Mouse (Mus musculus) lung, postnatal 36 days (tissue): Measurements from ENCODE around the gene Zfp956.
A peak's percentile ranks its signal among the peaks of the same experiment; 100 is the strongest.
"Not testable (repeated sequence)": the region's sequence is repeated elsewhere in the genome, so short reads cannot be mapped to it uniquely, and the experiment has no call there.

ENCODE experiments used
- DNase-seq: peaks from one replicate; pipeline ENCODE4 v3.0.0; 2022; ENCODE audit warnings: mixed read lengths

Gene Zfp956

DNA sequence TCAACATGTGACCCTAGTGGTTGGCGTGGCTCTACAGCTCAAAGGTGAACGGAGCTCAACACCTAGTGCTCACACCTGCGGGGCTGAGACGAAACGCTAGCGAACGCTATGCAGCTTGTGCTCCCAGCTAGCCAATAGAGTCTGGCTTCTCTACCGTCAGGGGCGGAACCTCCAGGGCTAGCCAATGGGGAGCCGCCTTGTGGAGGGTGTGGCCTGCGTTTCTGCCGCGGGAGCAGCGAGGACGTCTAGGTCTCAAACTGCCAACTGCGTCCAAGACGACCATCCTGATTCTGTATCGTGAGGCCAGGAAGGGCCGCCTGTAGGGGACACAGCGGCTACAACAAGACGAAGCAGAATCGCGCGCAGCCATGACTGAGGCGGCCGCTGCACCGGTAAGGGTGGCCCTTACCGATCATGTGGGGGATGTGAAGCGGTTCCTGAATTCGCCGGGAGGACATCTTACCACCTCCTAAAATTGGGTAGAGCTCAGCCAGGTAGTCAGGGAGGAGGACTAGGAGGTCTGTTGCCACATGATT, at the start of gene Zfp956:
TSS of gene Zfp956 (plus strand) at position 200 of the 536 bp plus-strand sequence.
- DNase-seq: peak; percentile 97

DNA sequence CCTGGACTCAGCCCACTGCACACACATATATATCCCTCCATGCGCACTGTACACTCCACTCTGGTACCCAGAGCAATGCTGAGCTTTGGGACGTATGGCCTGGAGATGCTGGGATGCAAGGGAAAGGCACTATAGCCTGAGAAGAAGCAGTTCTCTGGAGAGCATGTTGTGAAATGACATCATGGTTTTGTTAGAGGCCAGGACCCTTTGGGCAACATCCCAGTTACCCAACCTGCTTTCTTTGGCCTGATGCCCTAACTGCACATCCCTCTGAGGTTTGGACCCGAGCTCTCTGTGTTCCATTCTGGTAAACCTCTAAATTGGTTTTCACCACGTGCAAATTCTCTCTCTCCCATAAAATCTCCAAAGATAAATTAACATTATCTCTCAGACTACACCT, 49.6 kb upstream of the Zfp956 start:
- DNase-seq: no peak

DNA sequence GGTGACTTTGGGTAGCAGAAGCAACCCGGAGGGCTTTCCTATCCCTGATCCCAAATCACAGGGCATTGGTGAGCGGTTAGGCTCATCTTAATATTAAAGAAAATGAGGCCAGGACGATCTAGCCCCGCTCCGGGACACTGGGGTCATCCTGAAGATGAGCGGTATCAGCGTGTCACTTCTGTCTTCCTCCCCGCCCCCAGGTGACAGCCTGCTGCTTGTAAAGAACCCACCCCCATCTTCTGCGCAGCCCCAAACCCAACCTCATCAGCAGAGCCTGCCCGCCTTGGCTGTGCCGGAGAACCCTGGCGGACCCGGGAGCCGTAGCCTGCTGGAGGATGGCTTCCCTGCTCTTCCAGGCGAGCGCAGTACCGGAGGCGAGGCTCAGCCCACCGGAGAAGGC, 48.8 kb upstream of the Zfp956 start:
- DNase-seq: no peak

DNA sequence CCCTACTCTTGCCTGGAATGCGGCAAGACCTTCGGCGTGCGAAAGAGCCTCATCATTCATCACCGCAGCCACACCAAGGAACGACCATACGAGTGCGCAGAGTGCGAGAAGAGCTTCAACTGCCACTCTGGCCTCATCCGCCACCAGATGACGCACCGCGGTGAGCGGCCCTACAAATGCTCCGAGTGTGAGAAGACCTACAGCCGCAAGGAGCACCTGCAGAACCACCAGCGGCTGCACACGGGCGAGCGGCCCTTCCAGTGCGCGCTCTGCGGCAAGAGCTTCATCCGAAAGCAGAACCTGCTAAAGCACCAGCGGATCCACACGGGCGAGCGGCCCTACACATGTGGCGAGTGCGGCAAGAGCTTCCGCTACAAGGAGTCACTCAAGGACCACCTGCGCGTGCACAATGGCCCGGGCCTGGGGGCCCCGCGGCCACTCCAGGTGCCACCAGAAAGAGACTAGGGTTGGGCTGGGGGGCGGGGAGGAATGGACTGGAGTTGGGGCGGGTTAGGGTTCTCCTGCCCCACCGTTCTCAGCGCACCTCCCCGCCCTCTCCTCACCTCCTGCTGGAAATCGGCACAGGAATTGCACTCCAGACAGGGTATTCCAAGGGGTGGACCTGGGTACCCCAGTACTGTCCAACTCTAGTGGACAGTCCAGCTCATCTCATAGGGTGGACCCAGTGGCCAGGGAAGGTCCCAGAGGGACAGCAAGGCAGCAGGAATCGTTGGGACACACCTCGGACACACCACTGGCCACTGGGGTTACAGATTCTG, 48.1 kb upstream of the Zfp956 start:
- no peak for DNase-seq

DNA sequence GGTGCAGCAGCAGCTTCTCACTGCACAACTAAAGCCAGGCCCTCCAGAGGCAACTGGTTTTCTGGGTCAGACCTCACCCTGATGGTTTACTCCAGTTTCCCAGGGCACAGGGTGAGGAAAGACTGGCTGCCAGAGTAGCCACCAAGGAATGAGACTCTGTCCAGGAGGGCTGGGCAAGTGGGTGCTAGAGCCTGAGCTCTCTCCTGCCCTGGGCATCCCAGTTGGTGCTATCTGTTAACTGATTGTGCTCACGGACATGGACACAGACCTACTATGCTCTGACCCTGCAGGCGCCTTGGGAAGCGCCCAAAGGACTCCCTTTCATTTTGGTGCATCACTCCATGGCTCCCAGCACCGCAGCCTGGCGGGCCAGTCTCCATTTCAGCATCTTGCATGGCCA, 46.9 kb upstream of the Zfp956 start:
- DNase-seq: no peak

DNA sequence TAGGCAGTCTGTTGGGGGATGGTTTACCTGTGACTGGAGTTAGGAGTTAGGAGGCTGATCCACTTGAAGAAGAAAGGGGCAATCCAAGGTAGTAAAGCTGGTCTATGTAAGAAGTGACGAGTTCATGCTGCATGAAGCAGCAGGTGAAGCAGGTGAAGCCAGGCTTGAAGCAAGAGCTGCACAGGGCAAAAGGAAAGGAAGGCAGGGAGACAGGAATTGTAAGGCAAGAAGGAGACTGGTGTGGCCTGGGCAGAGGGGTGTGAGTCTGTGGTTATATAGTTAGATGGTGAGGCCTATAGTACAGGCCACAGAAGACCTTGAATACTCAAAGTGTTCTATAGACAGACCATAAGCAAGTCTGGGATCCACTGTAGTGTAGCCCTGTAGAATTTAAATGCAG, 44.2 kb upstream of the Zfp956 start:
- DNase-seq: no peak

DNA sequence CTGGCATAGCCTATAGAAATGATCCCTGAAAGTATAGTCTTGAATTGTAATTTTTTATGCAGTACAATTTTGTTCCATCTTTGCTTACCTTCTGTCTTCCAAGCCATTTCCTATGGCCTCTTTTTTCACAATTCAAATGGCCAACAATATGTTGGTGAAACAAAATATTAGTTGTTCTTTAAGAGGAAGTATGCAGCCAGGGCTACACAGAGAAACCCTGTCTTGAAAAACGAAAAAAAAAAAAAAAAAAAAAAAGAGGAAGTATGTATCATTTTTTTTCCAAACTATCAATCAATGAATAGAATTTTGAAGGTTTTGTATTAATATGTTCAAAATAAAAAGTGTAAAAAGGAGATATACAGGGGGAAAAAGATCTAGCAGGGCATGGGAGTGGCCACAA, 41.5 kb upstream of the Zfp956 start:
- no peak for DNase-seq

DNA sequence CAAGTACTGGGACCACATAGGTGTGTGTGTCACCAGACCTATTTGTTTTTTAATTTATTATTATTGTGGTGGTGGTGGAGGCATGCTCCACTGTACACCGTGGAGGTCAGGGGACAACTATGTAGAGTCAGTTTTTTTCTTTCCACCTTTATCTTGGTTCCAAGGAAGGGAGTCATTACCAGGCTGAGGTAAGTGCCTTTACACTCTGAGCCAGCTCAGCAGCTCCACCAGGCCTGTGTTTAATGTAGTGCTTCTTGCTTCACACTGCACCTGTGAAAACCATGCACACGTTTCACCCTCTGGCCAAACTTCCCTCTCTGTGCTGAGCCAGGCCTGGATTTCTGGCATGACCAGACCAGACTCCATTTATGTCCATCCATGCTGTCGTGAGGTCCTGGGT, 40.2 kb upstream of the Zfp956 start:
- no peak for DNase-seq

DNA sequence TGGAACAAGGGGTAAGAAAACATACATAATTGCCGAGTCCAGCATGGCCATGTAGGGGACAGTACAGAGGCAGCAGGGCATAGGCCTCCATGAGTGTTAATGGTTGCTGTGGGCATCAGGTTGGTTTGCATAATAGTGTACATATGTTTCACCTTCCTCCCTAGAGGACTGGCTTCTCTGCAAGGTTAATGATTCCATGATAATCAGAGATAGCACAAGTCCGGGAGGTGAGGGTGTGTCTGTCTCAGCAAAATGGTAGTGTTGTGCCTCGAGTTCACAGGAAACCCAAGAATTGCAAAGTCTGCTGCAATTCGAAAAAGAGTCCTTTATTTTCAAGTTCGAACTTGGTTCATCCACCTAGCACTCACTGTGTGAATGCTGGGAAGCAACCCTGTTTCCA, 36.1 kb upstream of the Zfp956 start:
- DNase-seq: no peak

DNA sequence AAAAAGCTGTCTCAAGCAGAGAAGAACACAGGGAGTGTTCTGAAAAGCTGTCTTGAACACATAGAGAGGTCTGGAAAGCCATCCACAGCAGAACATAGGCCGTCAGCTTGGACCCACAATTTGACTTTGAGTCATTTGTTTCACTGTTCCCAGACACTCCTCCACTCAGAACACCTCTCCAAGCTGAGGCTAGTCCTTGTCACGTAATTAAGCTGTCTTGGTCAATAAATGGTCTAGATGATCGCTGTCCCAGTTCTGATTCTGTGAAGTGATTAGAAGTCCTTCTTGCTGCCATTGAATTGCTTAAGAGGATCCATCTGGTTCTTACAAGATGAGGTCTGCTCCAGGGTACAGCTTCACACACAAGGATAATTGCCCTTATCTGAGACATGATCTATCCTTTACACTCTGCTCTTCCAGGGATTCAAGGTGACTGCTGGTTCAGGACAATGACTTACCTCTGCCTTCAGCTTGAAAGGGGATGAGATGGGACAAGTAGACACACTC, 34.4 kb upstream of the Zfp956 start:
- DNase-seq: peak; percentile 24

DNA sequence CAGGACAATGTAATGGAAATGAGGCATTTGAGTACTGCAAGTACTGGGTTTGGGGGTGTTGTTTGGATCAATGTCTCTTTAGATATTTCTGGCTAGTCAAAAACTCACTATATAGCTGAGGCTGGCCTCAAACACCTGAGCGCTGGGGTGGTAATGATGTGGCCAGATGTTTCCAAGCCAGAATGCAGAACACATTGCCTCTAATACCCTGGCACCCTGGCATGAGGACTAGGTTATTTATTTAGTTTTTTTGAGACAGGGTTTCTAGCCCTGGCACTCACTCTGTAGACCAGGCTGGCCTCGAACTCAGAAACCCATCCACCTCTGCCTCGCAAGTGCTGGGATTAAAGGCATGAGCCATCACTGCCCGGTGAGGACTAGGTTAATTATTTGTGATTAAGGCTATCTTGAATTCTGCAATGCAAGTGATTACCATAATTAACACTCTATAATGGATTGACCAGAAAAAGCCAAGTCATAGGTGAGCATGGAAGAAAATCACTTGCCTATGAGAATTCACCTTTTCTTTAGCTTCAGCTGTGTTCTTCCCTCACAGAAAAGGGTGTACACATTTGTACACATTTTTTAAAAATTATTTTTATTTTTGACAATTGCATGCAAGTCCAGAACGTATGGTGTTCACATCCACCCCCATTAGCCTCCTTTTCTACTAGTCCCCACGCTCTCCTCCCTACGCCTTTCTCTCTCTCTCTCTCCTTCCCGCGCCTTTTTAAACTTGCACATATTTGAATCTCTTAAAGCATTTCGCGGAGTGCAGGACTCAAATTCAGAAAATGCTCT, 33.3 kb upstream of the Zfp956 start:
- DNase-seq: no peak

DNA sequence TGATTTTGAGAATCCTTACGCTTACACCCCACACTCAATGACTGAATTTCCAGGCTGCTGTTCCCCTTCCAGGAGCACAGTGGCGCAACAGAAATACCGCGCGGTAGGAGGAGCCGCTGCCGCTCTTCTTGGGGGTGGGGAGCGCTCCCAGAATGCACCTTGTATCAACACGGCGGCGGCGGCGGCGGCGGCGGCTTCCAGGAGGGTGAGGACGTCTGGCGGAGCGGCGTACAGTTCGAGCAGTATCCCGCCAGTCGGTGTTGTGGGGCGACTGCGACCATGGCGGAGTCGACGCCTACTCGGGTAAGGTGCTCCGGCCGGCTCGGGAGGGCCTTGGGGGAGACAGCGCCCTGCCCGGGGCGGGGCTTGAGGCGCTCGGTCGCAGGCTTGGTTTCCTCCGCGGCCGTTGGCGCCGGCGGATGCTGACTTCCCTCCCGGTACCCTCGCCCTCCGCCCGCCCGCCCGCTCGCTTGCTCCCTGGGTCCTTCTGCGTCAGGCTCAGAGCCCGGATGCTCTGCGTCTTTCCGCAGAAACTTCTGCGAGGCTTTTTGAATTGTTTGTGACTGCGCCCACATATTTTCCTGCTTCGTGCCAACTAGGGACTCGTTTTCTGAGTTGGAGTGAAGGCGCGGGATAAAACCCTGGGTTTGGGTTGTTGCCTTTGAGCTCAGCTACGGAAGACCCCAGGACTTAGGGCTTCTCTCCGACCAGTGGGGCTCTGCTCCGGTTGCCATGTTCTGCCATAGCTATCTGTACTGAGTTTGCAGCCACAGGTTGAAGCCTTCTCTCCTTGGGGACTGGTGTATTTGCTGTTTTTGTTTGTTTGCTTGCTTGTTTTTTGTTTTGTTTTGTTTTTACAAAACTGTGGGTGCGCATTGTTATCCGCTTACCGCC, 32.5 kb upstream of the Zfp956 start, which contains the start of gene Zfp212:
TSS of gene Zfp212 (plus strand) at position 30 of the 894 bp plus-strand sequence.
- DNase-seq: peak; percentile 94

DNA sequence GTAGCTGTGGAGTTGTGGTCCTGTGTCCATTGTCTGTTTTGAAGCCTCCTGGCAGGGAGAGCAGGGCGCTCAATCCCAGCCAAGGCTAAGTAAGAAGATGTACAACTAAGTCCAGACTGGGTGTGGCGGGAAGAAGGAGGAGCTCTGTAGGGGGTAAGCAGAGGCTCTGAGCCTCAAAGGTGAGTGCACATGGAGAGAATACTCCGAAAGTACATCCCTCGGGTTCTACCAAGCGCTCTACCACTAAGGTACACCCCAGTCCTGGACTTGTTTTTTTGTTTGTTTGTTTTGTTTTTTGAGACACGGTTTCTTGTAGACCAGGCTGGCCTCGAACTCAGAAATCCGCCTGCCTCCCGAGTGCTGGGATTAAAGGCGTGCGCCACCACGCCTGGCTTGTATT, 10.7 kb upstream of the Zfp956 start:
- no peak for DNase-seq

DNA sequence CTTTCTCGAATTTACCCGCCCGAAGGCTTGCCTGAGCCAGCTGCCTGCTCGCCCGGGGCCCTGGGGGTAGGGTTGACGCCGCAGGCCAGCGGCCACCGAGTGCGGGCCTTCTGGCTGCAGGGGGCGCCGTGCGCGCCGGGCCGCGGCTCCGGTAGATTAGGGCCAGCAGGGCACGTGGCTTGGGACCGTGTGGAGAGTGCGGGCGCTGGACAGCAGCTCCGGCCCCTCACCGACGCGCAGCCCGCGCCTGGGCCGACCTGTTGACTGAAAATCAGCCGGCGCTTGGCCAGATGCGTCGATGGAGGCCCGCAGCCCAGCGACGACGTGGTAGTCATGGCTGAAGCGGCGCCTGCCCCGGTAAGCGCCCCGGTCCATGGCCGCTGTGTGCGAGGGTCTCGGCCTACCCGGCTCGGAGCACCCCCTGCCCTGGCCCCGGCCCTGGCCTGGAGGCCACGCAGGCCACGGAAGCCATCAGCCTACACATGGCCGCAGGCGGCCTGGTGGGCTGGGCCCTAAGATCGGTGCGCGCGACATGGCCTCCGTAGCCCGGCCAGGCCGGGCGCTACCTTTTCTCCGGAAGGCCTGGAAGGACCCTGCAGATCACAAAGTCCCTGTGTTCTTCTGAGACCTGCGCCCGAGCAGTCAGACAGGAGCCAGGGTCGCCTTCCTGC, 10.0 kb upstream of the Zfp956 start:
- DNase-seq: peak; percentile 74

DNA sequence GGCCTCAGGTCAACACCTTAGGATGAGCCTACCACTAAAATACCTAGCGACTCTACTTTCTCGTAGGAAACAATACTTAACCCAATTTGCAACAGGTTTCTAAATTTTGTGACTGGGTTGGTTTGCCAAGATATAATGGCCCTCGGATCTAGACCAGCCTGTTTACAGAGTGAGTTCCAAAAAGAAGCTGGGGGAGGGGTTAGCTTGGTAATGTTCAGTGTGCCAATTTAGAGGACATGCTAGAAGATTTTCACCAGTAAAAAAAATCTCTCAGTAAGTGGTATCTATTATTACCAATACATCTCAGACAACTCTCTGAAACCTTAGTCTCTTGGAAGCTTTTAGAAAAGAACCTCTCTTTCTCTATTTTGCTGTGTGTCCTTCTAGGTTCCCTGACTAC, 9.5 kb upstream of the Zfp956 start:
- DNase-seq: no peak

DNA sequence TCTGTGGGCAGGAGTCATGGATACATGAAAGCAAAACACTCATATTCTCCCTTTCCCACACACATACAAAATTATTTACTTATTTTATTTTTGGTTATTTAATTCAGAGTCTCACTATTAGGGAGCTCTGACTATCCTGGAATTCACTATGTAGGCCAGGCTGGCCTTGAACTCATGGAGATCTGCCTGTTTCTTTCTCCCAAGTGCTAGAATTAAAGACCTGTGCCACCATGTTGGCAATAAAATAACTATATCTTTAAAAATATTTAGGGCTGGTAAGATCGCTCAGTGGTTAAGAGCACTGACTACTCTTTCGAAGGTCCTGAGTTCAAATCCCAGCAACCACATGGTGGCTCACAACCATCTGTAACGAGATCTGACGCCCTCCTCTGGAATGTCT, 5.8 kb upstream of the Zfp956 start:
- DNase-seq: no peak

DNA sequence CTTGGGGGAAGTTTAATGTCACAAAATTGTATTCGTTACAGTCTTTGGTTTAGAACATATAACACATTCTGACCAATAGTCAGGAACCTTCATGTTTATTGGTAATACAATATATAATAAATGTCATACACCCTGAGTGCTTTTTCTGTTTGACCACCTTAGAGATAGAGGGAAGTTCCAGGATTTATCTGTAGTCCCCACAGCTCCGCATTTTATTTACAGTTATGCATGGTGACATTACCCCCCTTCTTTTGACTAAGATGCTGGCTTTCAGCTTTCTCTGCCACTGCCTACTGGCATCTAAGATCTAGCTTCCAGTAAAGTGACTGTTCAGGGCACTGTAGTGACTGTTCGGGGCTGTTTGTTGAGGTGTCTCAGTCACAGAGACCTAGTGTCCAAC, 1.2 kb downstream of the Zfp956 start:
- DNase-seq: no peak

DNA sequence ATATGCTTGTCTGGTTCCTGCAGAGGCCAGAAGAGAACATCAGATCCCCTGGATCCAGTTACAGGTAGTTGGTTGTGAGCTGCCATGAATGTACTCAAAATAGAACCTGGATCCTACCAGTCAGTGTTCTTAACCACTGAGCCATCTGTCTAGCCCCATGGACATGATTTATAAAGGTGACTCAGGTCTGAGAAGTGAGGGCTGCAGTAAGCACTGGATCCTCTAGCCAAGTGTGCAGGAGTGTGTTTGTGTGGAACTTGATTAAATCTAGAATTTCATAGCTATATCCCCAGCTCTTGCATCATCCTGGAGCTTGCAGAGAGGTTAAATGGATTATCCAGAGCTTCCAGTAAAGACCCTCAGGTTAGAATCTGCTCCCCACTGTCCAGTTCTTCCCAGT, 4.6 kb downstream of the Zfp956 start:
- DNase-seq: no peak

DNA sequence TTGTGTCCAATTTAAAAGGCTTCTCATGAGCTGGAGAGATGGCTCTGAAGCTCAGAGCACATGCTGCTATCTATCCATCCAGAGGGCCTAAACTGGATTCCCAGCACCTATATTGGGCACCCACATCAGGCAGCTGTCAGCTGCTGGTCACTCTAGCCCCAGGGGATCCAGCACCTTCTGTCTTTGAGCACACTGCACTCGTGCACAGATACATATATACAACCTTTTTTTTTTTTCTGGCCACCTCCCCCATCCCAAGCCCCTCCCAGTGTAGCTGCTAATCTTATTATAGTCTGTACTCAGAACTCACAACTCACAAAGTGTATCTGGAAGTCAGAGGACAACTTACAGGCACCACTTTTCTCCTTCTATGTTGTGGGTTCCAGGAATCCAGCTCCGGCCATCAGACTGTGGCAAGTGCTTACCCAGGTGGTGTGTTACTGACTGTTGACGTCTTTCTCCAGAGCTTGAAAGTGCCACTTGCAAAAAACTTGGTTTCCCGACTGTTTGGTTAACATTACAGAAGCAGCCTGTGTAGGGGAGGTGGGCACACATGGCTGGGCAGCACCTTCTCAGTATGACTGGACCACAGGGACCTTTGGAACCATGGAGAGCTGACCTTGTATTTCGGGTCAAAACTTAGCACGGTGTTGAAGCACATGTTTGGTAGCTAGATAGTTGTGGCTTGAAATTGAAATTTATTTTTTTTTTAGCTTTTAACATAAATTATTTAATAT, 7.7 kb downstream of the Zfp956 start:
- no peak for DNase-seq

DNA sequence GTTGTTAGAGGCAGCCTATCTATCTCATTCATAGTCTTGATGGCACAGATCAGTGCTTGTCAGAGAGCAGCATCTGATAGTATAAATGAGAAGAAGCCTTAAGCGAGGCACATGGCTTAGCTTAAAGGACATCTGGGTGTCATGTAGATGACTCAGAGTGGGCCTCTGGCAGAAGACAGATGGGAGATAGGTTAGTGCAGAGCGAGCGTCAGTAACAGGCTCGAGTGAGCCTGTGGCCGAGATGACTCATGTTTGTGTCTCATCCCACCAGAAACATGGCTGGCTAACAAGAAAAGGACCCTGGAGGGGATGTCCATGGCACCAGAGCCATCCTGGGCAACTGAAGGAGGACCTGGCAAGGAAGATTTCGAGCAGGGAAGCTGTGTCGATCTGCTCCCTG, 9.9 kb downstream of the Zfp956 start:
- DNase-seq: no peak

DNA sequence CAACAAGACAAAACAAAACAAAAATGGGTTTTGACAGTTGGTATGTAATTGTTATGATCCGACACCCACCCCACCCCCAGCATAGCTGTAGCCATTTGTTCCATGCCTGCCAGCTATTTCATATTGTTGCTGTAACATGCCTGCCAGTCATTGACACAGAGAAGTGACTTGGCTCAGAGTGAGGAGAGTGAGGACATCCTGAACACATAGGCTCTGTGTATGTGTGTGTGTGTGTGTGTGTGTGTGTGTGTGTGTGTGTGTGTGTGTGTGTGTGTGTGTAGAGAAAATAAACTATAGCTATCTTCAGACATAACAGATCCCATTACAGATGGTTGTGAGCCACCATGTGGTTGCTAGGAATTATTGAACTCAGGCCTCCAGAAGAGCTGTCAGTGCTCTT, 15.0 kb downstream of the Zfp956 start:
- not testable (repeated sequence) for DNase-seq
